Mouse (Mus musculus): ENCODE data around the gene Atg4d. TPM values are rescaled to one million over a fixed set of nuclear protein-coding genes. Genes with fewer than 3 reads are reported as not detected.
"Not testable (repeated sequence)": the region's sequence is repeated elsewhere in the genome, so short reads cannot be mapped to it uniquely, and the experiment has no call there.

Gene Atg4d
- total RNA-seq, 2 experiments from 2014 or later = 3.9 to 6.1 TPM

- peak; percentile 72 for ATAC-seq (replicated peaks; ENCODE audit: poor library complexity)
Measured at GRCm38 (mm10) chr9:21309150-21309741, 44.2 kb downstream of the Atg4d start.

- ATAC-seq (replicated peaks; ENCODE audit: poor library complexity) = no peak
Measured at GRCm38 (mm10) chr9:21311695-21312094, 46.6 kb downstream of the Atg4d start.

- ATAC-seq (replicated peaks; ENCODE audit: poor library complexity) = no peak
Measured at GRCm38 (mm10) chr9:21312134-21312533, 47.0 kb downstream of the Atg4d start, which contains the start of gene Ap1m2. Gene Ap1m2, minus strand, starts transcription at chr9:21312337.

- ATAC-seq (replicated peaks; ENCODE audit: poor library complexity) = peak; percentile 85
Measured at GRCm38 (mm10) chr9:21313394-21313793, 48.3 kb downstream of the Atg4d start.

DNA sequence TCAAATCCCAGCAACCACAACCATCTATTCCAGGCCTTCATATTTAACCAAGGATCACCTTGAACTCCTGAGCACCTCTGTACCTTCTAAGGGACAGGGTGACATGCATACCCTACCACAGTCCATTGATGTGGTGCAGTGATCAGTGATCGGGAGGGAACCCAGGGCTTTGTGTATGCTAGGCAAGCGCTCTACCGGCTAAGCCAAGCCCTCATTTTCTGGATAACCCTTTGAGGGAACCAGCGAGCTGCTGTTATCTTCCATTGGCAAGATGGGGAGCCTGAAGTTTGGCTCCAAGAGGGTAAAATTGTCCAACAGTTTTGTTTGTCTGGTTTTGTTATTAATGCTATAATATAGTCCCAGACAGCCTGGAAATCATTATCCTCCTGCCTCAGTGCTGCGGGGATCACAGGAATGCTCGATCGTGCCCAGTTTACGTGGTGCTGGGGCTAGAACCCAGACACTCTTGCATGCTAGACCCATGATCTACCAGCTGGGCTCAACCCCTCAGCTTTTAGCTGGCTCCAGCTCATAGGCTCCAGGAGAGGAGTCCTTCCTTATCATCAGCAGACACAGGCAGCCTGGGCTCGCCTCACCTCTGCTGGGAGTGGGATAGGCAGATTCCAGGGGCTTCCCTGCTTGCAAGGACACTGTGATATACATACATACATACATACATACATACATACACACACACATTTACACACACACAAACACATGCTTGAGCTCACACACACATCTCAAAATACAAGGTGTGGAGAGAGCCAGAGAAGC, 49.5 kb downstream of the Atg4d start:
- peak; percentile 32; the same call in 1 of the 2 replicates for ATAC-seq (replicated peaks; ENCODE audit: poor library complexity)

- no peak for ATAC-seq (replicated peaks; ENCODE audit: poor library complexity)
Measured at GRCm38 (mm10) chr9:21315421-21315820, 50.3 kb downstream of the Atg4d start.

GRCm38 (mm10) chr9:21316696-21317095, 51.6 kb downstream of the Atg4d start:
- peak; percentile 42 for ATAC-seq (replicated peaks; ENCODE audit: poor library complexity)

DNA sequence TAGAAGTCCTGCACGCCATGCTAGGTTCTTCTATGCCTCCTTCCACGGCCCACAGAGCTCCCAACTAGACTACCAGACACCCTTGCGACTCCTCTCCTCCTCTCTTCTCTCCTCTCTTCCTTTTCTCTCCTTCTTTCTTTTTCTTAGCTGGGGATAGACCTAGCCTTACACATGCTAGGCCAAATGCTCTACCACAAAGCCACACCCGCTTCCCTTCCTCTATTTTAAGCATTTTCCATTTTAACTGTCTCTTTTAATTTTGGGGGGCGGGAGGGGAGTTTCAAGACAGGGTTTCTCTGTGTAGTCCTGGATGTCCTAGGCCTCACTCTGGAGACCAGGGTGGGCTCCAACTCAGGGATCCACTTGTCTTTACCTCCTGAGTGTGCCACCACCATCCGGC, 53.7 kb downstream of the Atg4d start:
- no peak for ATAC-seq (replicated peaks; ENCODE audit: poor library complexity)

GRCm38 (mm10) chr9:21319503-21319902, 54.4 kb downstream of the Atg4d start:
- no peak for ATAC-seq (replicated peaks; ENCODE audit: poor library complexity)

DNA sequence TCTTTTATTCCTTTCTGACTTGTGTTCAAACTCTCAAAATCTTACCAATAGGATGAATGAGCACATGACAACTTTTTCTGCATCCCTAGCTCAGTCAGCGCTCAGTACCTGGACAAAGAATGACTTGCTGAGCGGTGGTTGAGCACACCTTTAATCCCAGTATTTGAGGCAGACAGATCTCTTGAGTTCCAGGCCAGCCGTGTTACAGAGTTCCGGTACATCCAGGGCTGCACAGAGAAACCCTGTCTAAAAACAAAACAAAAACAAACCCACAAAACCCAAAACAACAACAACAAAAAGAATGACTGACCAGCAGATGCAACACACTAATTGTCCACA, 55.2 kb downstream of the Atg4d start:
- no peak for ATAC-seq (replicated peaks; ENCODE audit: poor library complexity)

DNA sequence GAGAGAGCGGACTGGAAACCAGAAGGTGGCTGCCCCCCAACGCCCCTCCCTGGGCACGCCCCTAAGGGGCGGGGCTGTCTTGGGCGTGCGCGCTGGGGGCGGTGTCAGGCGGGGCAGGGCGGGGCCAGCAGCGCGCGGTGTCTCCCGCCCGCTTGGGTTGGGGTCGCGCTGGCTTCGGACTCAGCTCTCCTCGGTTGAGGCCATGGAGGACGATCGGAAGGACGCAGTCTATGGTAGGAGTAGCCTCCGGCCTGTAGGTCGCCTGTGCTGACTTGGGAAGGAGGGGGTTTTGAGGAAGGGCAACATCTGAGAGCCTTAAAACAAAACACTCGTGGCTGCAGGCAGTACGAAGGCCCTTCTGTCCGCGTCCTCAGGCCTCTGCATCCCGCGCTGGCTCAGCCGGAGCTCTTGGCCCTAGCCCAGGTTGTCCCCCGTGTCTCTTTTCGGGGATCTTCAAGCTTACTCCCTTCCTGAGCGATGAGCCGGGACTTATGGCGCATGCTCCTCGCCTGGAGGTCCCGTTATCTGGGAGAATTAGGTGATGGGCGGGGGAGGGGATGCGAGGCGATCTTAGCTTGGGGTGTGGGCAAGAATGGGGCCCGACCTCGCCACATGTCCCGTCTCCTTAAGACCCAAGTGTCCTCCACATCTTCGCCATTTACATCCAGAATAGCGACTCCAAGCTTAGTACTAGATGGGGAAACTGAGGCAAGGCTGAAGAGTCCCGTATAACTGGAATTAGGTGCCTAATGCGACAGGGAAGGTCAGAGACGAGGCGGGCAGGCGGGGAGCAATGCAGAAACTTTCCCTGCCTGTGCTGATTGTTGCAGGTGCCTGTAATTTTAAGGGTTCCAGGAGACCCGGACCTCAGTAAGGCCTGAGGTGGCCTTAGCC, 55.8 kb downstream of the Atg4d start, which contains the start of gene Slc44a2:
Slc44a2 (plus strand) TSS at position 80 of the 894 bp plus-strand sequence.
- peak; percentile 74 for ATAC-seq (replicated peaks; ENCODE audit: poor library complexity)

DNA sequence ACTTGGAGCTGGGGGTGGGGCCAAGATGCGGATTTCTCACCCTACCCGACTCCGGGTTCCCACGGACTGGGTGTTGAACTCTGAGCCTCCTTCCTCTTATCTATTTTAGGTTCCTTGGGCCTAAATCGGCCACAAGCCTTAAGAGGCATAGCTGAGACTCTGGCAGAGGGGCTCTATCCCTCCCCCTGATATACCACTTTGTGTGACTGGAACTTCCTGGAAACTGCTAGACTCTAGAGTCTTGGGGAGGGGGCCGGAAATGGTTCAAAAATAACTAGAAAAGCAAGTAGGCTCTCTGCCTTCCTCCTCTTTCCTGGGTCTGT, 56.4 kb downstream of the Atg4d start:
- peak; percentile 54 for ATAC-seq (replicated peaks; ENCODE audit: poor library complexity)

DNA sequence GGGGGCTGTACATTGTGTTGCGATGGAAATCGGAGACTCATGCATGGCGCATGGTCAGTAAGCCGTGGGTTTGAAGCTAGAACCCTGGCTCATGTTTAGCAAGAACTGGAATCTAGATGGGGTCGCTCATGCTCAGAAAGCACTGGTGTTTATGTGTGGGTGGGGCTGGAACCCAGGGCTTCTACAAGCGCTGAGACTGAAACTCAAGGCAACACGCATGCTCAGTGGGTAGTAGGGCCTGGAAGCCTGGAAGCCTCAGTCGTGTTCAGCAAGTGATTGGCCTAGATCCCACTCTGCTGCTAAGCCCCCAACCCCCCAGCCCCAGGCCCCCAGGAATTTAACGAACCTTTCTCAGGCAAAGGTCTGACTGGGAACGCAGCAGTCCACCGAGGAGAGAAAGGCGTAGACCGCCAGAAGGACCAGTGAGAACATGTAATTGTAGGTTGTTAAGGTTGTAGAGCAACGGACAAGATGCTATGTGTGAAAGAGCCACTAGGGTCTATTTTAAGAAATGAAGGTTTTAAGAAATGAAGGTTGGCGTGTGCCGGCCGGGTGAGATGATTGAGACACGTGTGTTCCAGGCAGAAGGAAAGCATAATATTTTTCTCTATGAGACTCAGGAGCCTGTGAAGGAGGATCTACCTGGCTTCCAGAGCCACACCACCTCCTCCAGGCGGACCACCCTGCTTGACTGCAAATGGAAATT, 57.3 kb downstream of the Atg4d start:
- 0 out of 2 replicates have a peak, but pooled peaks have one; percentile 21 for ATAC-seq (replicated peaks; ENCODE audit: poor library complexity)

DNA sequence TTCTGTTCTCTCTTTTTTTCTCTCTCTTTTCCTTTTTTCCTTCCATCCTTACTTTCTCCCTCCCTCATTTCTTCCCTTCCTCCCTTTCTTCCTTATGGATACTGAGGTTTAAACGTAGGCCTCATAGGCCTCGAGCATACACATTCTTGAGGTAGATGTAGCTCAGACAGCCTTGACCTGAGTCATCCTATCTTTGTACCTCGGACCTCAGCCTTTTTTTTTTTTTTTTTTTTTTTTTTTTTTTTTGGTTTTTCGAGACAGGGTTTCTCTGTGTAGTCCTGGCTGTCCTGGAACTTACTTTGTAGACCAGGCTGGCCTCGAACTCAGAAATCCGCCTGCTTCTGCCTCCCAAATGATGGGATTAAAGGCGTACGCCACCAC, 57.8 kb downstream of the Atg4d start:
- not testable (repeated sequence) for ATAC-seq (replicated peaks; ENCODE audit: poor library complexity)

GRCm38 (mm10) chr9:21324269-21324668, 59.2 kb downstream of the Atg4d start:
- no peak for ATAC-seq (replicated peaks; ENCODE audit: poor library complexity)

Other genes starting within 250 kb of the Atg4d start
- 5.3 and 6.9 TPM in 2 replicates for gene Icam1, start 249.3 kb upstream of the Atg4d start, total RNA-seq (2015)
- gene Icam1, start 249.3 kb upstream of the Atg4d start, total RNA-seq (2017) = 9.2 and 9.8 TPM in 2 replicates
- 4.5 and 7.8 TPM in 2 replicates for gene Icam4, start 235.9 kb upstream of the Atg4d start, total RNA-seq (2015)
- 3.7 and 4.0 TPM in 2 replicates for gene Icam4, start 235.9 kb upstream of the Atg4d start, total RNA-seq (2017)
- not detected in 2 replicates for gene Icam5, start 233.2 kb upstream of the Atg4d start, total RNA-seq (2015)
- 0.21 and 0.24 TPM in 2 replicates for gene Icam5, start 233.2 kb upstream of the Atg4d start, total RNA-seq (2017)
- gene Zglp1, start 198.2 kb upstream of the Atg4d start, total RNA-seq (2015) = 1.6 TPM in 1 of 2 replicates, not detected in the other
- 0.96 TPM in 1 of 2 replicates, not detected in the other for gene Zglp1, start 198.2 kb upstream of the Atg4d start, total RNA-seq (2017)
- gene Gm49373, start 192.2 kb upstream of the Atg4d start, total RNA-seq (2015) = 1.0 and 1.9 TPM in 2 replicates
- gene Gm49373, start 192.2 kb upstream of the Atg4d start, total RNA-seq (2017) = not detected in 2 replicates
- 20.5 and 25.2 TPM in 2 replicates for gene Fdx1l, start 191.7 kb upstream of the Atg4d start, total RNA-seq (2015)
- gene Fdx1l, start 191.7 kb upstream of the Atg4d start, total RNA-seq (2017) = 41.5 and 64.8 TPM in 2 replicates
- gene Gm38431, start 173.3 kb upstream of the Atg4d start, total RNA-seq (2015) = 64.5 and 66.7 TPM in 2 replicates
- gene Gm38431, start 173.3 kb upstream of the Atg4d start, total RNA-seq (2017) = 4.0 and 4.5 TPM in 2 replicates
- gene Raver1, start 173.3 kb upstream of the Atg4d start, total RNA-seq (2015) = 48.4 and 60.3 TPM in 2 replicates
- 28.4 and 30.0 TPM in 2 replicates for gene Raver1, start 173.3 kb upstream of the Atg4d start, total RNA-seq (2017)
- 12.0 and 12.5 TPM in 2 replicates for gene Tyk2, start 134.1 kb upstream of the Atg4d start, total RNA-seq (2015)
- gene Tyk2, start 134.1 kb upstream of the Atg4d start, total RNA-seq (2017) = 16.7 and 17.9 TPM in 2 replicates
- 69.7 and 72.1 TPM in 2 replicates for gene Cdc37, start 115.3 kb upstream of the Atg4d start, total RNA-seq (2015)
- 283 and 351 TPM in 2 replicates for gene Cdc37, start 115.3 kb upstream of the Atg4d start, total RNA-seq (2017)
- gene Pde4a, start 99.6 kb upstream of the Atg4d start, total RNA-seq (2015) = 11.8 and 15.2 TPM in 2 replicates
- gene Pde4a, start 99.6 kb upstream of the Atg4d start, total RNA-seq (2017) = 4.0 and 5.0 TPM in 2 replicates
- 17.2 and 18.3 TPM in 2 replicates for gene Keap1, start 25.9 kb upstream of the Atg4d start, total RNA-seq (2015)
- 35.3 and 38.4 TPM in 2 replicates for gene Keap1, start 25.9 kb upstream of the Atg4d start, total RNA-seq (2017)
- 0.10 TPM in 1 of 2 replicates, not detected in the other for gene S1pr5, start 16.9 kb upstream of the Atg4d start, total RNA-seq (2015)
- gene S1pr5, start 16.9 kb upstream of the Atg4d start, total RNA-seq (2017) = 0.29 TPM in 1 of 2 replicates, not detected in the other
- gene Kri1, start 22.7 kb downstream of the Atg4d start, total RNA-seq (2015) = 33.8 and 38.8 TPM in 2 replicates
- gene Kri1, start 22.7 kb downstream of the Atg4d start, total RNA-seq (2017) = 83.1 and 87.6 TPM in 2 replicates
- gene Cdkn2d, start 26.1 kb downstream of the Atg4d start, total RNA-seq (2015) = 24.1 and 24.3 TPM in 2 replicates
- gene Cdkn2d, start 26.1 kb downstream of the Atg4d start, total RNA-seq (2017) = 11.2 and 16.1 TPM in 2 replicates
- 0.32 and 0.57 TPM in 2 replicates for gene Ap1m2, start 47.0 kb downstream of the Atg4d start, total RNA-seq (2015)
- gene Ap1m2, start 47.0 kb downstream of the Atg4d start, total RNA-seq (2017) = 0.44 and 2.8 TPM in 2 replicates
- gene Slc44a2, start 55.4 kb downstream of the Atg4d start, total RNA-seq (2015) = 80.9 and 85.5 TPM in 2 replicates
- gene Slc44a2, start 55.4 kb downstream of the Atg4d start, total RNA-seq (2017) = 66.8 and 68.2 TPM in 2 replicates
- gene Ilf3, start 102.6 kb downstream of the Atg4d start, total RNA-seq (2015) = 55.7 and 56.9 TPM in 2 replicates
- 97.5 and 100 TPM in 2 replicates for gene Ilf3, start 102.6 kb downstream of the Atg4d start, total RNA-seq (2017)
- gene Qtrt1, start 146.5 kb downstream of the Atg4d start, total RNA-seq (2015) = 34.0 and 37.9 TPM in 2 replicates
- 16.0 and 27.9 TPM in 2 replicates for gene Qtrt1, start 146.5 kb downstream of the Atg4d start, total RNA-seq (2017)
- gene Dnm2, start 159.6 kb downstream of the Atg4d start, total RNA-seq (2015) = 63.4 and 64.5 TPM in 2 replicates
- gene Dnm2, start 159.6 kb downstream of the Atg4d start, total RNA-seq (2017) = 87.0 and 89.9 TPM in 2 replicates
- 8.5 and 8.6 TPM in 2 replicates for gene Tmed1, start 245.0 kb downstream of the Atg4d start, total RNA-seq (2015)
- gene Tmed1, start 245.0 kb downstream of the Atg4d start, total RNA-seq (2017) = 16.2 and 19.5 TPM in 2 replicates

Measured in megakaryocyte progenitor cell, adult 5-6 weeks (primary cell).